Mouse (Mus musculus): Measurements from ENCODE around the gene Ddx50. TPM values are rescaled to one million over a fixed set of nuclear protein-coding genes. Genes with fewer than 3 reads are reported as not detected.
A peak's percentile ranks its signal among the peaks of the same experiment; 100 is the strongest.

Ddx50 gene
- 63.0 and 66.6 TPM in 2 replicates for polyA plus RNA-seq (2012; rRNA removed)

- TF ChIP-seq CTCF (IDR thresholded peaks at IDR 0.05; ENCODE audit: borderline replicate concordance, extremely low read depth, insufficient read depth, insufficient read length) (no peak), POLR2A (IDR thresholded peaks at IDR 0.05; ENCODE audit: borderline replicate concordance, extremely low read depth, insufficient read depth, insufficient read length, poor library complexity, severe bottlenecking) (peak; percentile 93)
- peak; percentile 100 for DNase-seq (ENCODE audit: low read depth)
Measured at GRCm38 (mm10) chr10:62650881-62651810, at the start of gene Ddx50. TSS of gene Ddx50 (minus strand) at chr10:62651218.

GRCm38 (mm10) chr10:62692771-62693170 lies 41.8 kb upstream of the Ddx50 start:
- TF ChIP-seq POLR2A (IDR thresholded peaks at IDR 0.05; ENCODE audit: borderline replicate concordance, extremely low read depth, insufficient read depth, insufficient read length, poor library complexity, severe bottlenecking) (no peak), CTCF (IDR thresholded peaks at IDR 0.05; ENCODE audit: borderline replicate concordance, extremely low read depth, insufficient read depth, insufficient read length) (no peak)
- no peak for DNase-seq (ENCODE audit: low read depth)

- no peak for DNase-seq (ENCODE audit: low read depth)
- no peak for TF ChIP-seq POLR2A (IDR thresholded peaks at IDR 0.05; ENCODE audit: borderline replicate concordance, extremely low read depth, insufficient read depth, insufficient read length, poor library complexity, severe bottlenecking)
- TF ChIP-seq CTCF (IDR thresholded peaks at IDR 0.05; ENCODE audit: borderline replicate concordance, extremely low read depth, insufficient read depth, insufficient read length), result no peak
Measured at GRCm38 (mm10) chr10:62692244-62692643, 41.2 kb upstream of the Ddx50 start.

- TF ChIP-seq CTCF (IDR thresholded peaks at IDR 0.05; ENCODE audit: borderline replicate concordance, extremely low read depth, insufficient read depth, insufficient read length), result no peak
- no peak for TF ChIP-seq POLR2A (IDR thresholded peaks at IDR 0.05; ENCODE audit: borderline replicate concordance, extremely low read depth, insufficient read depth, insufficient read length, poor library complexity, severe bottlenecking)
- peak; percentile 94 for DNase-seq (ENCODE audit: low read depth)
Measured at GRCm38 (mm10) chr10:62687032-62687674, 36.1 kb upstream of the Ddx50 start.

GRCm38 (mm10) chr10:62683043-62683442 lies 32.0 kb upstream of the Ddx50 start:
- TF ChIP-seq CTCF (IDR thresholded peaks at IDR 0.05; ENCODE audit: borderline replicate concordance, extremely low read depth, insufficient read depth, insufficient read length) (peak; percentile 31; the same call in 1 of the 2 replicates), POLR2A (IDR thresholded peaks at IDR 0.05; ENCODE audit: borderline replicate concordance, extremely low read depth, insufficient read depth, insufficient read length, poor library complexity, severe bottlenecking) (no peak)
- no peak for DNase-seq (ENCODE audit: low read depth)

- peak; percentile 38; the same call in 1 of the 2 replicates for TF ChIP-seq CTCF (IDR thresholded peaks at IDR 0.05; ENCODE audit: borderline replicate concordance, extremely low read depth, insufficient read depth, insufficient read length)
- no peak for TF ChIP-seq POLR2A (IDR thresholded peaks at IDR 0.05; ENCODE audit: borderline replicate concordance, extremely low read depth, insufficient read depth, insufficient read length, poor library complexity, severe bottlenecking)
- DNase-seq (ENCODE audit: low read depth), result no peak
Measured at GRCm38 (mm10) chr10:62679833-62680232, 28.8 kb upstream of the Ddx50 start.

- TF ChIP-seq POLR2A (IDR thresholded peaks at IDR 0.05; ENCODE audit: borderline replicate concordance, extremely low read depth, insufficient read depth, insufficient read length, poor library complexity, severe bottlenecking), result no peak
- TF ChIP-seq CTCF (IDR thresholded peaks at IDR 0.05; ENCODE audit: borderline replicate concordance, extremely low read depth, insufficient read depth, insufficient read length), result no peak
Measured at GRCm38 (mm10) chr10:62677329-62677728, 26.3 kb upstream of the Ddx50 start.

GRCm38 (mm10) chr10:62676196-62676595 lies 25.2 kb upstream of the Ddx50 start:
- TF ChIP-seq CTCF (IDR thresholded peaks at IDR 0.05; ENCODE audit: borderline replicate concordance, extremely low read depth, insufficient read depth, insufficient read length) (no peak), POLR2A (IDR thresholded peaks at IDR 0.05; ENCODE audit: borderline replicate concordance, extremely low read depth, insufficient read depth, insufficient read length, poor library complexity, severe bottlenecking) (no peak)
- DNase-seq (ENCODE audit: low read depth), result no peak

More at GRCm38 (mm10) chr10:62677329-62677728, 26.3 kb upstream of the Ddx50 start:
- peak; percentile 12 for DNase-seq (ENCODE audit: low read depth)

- DNase-seq (ENCODE audit: low read depth), result no peak
- TF ChIP-seq POLR2A (IDR thresholded peaks at IDR 0.05; ENCODE audit: borderline replicate concordance, extremely low read depth, insufficient read depth, insufficient read length, poor library complexity, severe bottlenecking) (no peak), CTCF (IDR thresholded peaks at IDR 0.05; ENCODE audit: borderline replicate concordance, extremely low read depth, insufficient read depth, insufficient read length) (no peak)
Measured at GRCm38 (mm10) chr10:62672359-62672758, 21.3 kb upstream of the Ddx50 start.

- TF ChIP-seq CTCF (IDR thresholded peaks at IDR 0.05; ENCODE audit: borderline replicate concordance, extremely low read depth, insufficient read depth, insufficient read length) (no peak), POLR2A (IDR thresholded peaks at IDR 0.05; ENCODE audit: borderline replicate concordance, extremely low read depth, insufficient read depth, insufficient read length, poor library complexity, severe bottlenecking) (no peak)
- no peak for DNase-seq (ENCODE audit: low read depth)
Measured at GRCm38 (mm10) chr10:62669245-62669644, 18.2 kb upstream of the Ddx50 start.

- TF ChIP-seq POLR2A (IDR thresholded peaks at IDR 0.05; ENCODE audit: borderline replicate concordance, extremely low read depth, insufficient read depth, insufficient read length, poor library complexity, severe bottlenecking) (no peak), CTCF (IDR thresholded peaks at IDR 0.05; ENCODE audit: borderline replicate concordance, extremely low read depth, insufficient read depth, insufficient read length) (no peak)
Measured at GRCm38 (mm10) chr10:62668463-62668862, 17.4 kb upstream of the Ddx50 start.

More at GRCm38 (mm10) chr10:62668463-62668862, 17.4 kb upstream of the Ddx50 start:
- DNase-seq (ENCODE audit: low read depth), result no peak
